Mouse (Mus musculus) megakaryocyte, embryonic 14.5 days (primary cell): ENCODE data around the gene Cyp4a31. TPM values are rescaled to one million over a fixed set of nuclear protein-coding genes. Genes with fewer than 3 reads are reported as not detected.
"Not testable (repeated sequence)": the region's sequence is repeated elsewhere in the genome, so short reads cannot be mapped to it uniquely, and the experiment has no call there.

Experiments used
- H3K27me3 ChIP-seq: replicated peaks from 2 replicates; pipeline ENCODE3; 2012; ENCODE audit warnings: inconsistent platforms
- H3K36me3 ChIP-seq: replicated peaks from 2 replicates; pipeline ENCODE3; 2012; ENCODE audit warnings: low read length, inconsistent platforms, mixed read lengths
- H3K4me1 ChIP-seq: 2 replicates; pipeline ENCODE4 v1.6.1; 2012; ENCODE audit warnings: inconsistent platforms
- H3K4me3 ChIP-seq: replicated peaks from 2 replicates; pipeline ENCODE3; 2012; ENCODE audit warnings: moderate library complexity, mild to moderate bottlenecking, inconsistent platforms
- H3K9me3 ChIP-seq: 2 replicates; pipeline ENCODE4 v1.6.1; 2012; ENCODE audit warnings: inconsistent platforms
- FLI1 ChIP-seq: IDR thresholded peaks from 2 replicates; pipeline ENCODE4 v1.6.1; 2012; ENCODE audit warnings: low read length, inconsistent platforms, mixed read lengths
- GATA1 ChIP-seq: IDR thresholded peaks from 3 replicates; pipeline ENCODE4 v1.6.1; 2012; ENCODE audit warnings: mixed read lengths, low read length, inconsistent platforms, borderline replicate concordance
- polyA plus RNA-seq: library from polyadenylated mRNA; stranded (reverse); fragments of >175 nt; gene quantifications from 2 replicates; pipeline ENCODE4 v1.2.3, GENCODE M21; 2012; ENCODE audit warnings: low replicate concordance; ENCODE audit not compliant: insufficient read depth

Gene Cyp4a31
- polyA plus RNA-seq: not detected in 2 replicates

DNA sequence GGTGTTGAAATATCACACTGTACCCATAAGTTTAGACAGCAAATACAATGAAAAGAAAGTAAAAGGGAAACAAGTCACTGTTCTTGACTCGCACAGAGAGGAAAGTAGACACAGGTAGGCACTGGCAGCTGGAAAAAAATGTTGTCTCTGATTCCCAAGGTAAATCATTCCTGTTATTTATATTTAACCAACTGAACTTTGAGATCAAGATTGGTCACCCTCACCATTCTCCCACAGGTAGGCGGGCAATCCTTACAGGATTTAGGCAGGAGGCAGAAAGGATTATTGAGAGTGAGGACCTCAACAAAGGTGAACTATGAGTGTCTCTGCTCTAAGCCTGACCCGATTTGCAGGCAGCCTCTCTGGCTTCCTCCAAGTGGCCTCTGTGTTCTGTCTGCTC lies at the start of gene Cyp4a31:
Gene Cyp4a31, plus strand, starts transcription at position 249 of the 400 bp plus-strand sequence.
- no peaks in the 10 kb centered on the region for H3K4me1 ChIP-seq
- no peaks in the 10 kb centered on the region for H3K9me3 ChIP-seq
- TF ChIP-seq FLI1 (no peak), GATA1 (no peak)
- no peaks in the 10 kb centered on the region for H3K27me3 ChIP-seq
- H3K4me3 ChIP-seq: no peak within 1 kb of the TSS
- H3K36me3 ChIP-seq: no peaks in the 10 kb centered on the region

DNA sequence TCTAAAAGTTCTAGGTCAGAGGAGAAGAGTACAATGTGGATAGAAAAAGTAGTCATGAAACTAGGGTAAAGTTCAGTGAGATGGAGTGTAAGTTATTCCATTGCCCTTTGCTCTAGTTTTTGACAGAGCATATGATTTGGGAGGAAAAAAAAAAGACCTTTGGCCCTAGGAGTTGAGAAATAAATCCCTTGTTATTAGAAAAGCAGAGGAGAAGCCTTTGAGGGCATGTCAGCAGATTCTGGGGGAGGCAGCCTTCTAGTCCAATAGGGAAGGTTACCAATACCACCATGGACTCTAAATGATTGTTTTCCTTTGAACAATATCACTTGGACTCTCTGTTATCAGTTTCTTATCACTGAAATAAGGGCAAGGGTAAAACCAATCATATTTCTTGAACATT lies 49.5 kb upstream of the Cyp4a31 start:
- H3K9me3 ChIP-seq, H3K4me1 ChIP-seq, H3K27me3 ChIP-seq, H3K4me3 ChIP-seq, H3K36me3 ChIP-seq: not testable (repeated sequence)

DNA sequence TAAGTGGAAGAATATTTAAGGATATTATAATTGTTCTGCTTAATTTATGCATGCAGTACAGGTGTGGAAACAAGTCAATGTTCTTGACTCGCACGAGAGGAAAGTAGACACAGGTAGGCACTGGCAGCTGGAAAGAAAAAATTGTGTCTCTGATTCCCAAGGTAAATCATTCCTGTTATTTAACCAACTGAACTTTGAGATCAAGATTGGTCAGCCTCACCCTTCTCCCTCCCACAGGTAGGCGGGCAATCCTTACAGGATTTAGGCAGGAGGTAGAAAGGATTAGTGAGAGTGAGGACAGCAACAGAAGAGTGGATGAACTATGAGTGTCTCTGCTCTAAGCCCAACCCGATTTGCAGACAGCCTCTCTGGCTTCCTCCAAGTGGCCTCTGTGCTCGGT lies 45.4 kb upstream of the Cyp4a31 start, which contains the start of gene Cyp4a10:
Gene Cyp4a10, plus strand, starts transcription at position 265 of the 400 bp plus-strand sequence.
- not testable (repeated sequence) for H3K4me3 ChIP-seq, H3K4me1 ChIP-seq, H3K9me3 ChIP-seq, H3K27me3 ChIP-seq, H3K36me3 ChIP-seq

- Histone ChIP-seq H3K4me1 (no peaks in the 10 kb centered on the region), H3K27me3 (no peaks in the 10 kb centered on the region), H3K9me3 (no peaks in the 10 kb centered on the region), H3K4me3 (no peak overlapping the region), H3K36me3 (no peaks in the 10 kb centered on the region)
- TF ChIP-seq FLI1: no peak
- no peak for TF ChIP-seq GATA1
Measured at GRCm38 (mm10) chr4:115519444-115519843, 44.0 kb upstream of the Cyp4a31 start.

- H3K27me3 ChIP-seq: no peaks in the 10 kb centered on the region
- TF ChIP-seq FLI1: no peak
- no peak for TF ChIP-seq GATA1
- H3K36me3 ChIP-seq: no peaks in the 10 kb centered on the region
- no peak overlapping the region for H3K4me3 ChIP-seq
- H3K9me3 ChIP-seq: no peaks in the 10 kb centered on the region
- no peaks in the 10 kb centered on the region for H3K4me1 ChIP-seq
Measured at GRCm38 (mm10) chr4:115521766-115522165, 41.7 kb upstream of the Cyp4a31 start.

- no peaks in the 10 kb centered on the region for H3K27me3 ChIP-seq
- H3K4me1 ChIP-seq: no peaks in the 10 kb centered on the region
- peaks cover 6% of the 10 kb centered on the region; the same call in 1 of the 2 replicates for H3K9me3 ChIP-seq
- no peaks in the 10 kb centered on the region for H3K36me3 ChIP-seq
- H3K4me3 ChIP-seq: no peak overlapping the region
- TF ChIP-seq FLI1: no peak
Measured at GRCm38 (mm10) chr4:115545101-115545500, 18.3 kb upstream of the Cyp4a31 start.

- H3K27me3 ChIP-seq: no peaks in the 10 kb centered on the region
- no peak overlapping the region for H3K4me3 ChIP-seq
- TF ChIP-seq FLI1: no peak
- TF ChIP-seq GATA1: no peak
- H3K9me3 ChIP-seq: peaks cover 6% of the 10 kb centered on the region; the same call in 1 of the 2 replicates
- no peaks in the 10 kb centered on the region for H3K36me3 ChIP-seq
- H3K4me1 ChIP-seq: no peaks in the 10 kb centered on the region
Measured at GRCm38 (mm10) chr4:115546141-115546828, 17.2 kb upstream of the Cyp4a31 start.

- no peaks in the 10 kb centered on the region for H3K36me3 ChIP-seq
- TF ChIP-seq FLI1 (no peak), GATA1 (no peak)
- no peaks in the 10 kb centered on the region for H3K9me3 ChIP-seq
- no peak overlapping the region for H3K4me3 ChIP-seq
- H3K4me1 ChIP-seq: no peaks in the 10 kb centered on the region
- no peaks in the 10 kb centered on the region for H3K27me3 ChIP-seq
Measured at GRCm38 (mm10) chr4:115552726-115553125, 10.7 kb upstream of the Cyp4a31 start.

GRCm38 (mm10) chr4:115555513-115555912 lies 7.9 kb upstream of the Cyp4a31 start:
- no peaks in the 10 kb centered on the region for H3K9me3 ChIP-seq
- no peaks in the 10 kb centered on the region for H3K4me1 ChIP-seq
- no peak overlapping the region for H3K4me3 ChIP-seq
- no peaks in the 10 kb centered on the region for H3K27me3 ChIP-seq
- H3K36me3 ChIP-seq: no peaks in the 10 kb centered on the region
- no peak for TF ChIP-seq FLI1
- TF ChIP-seq GATA1: no peak

GRCm38 (mm10) chr4:115557861-115558561 lies 5.4 kb upstream of the Cyp4a31 start:
- no peaks in the 10 kb centered on the region for H3K9me3 ChIP-seq
- no peak overlapping the region for H3K4me3 ChIP-seq
- no peak for TF ChIP-seq FLI1
- no peak for TF ChIP-seq GATA1
- H3K36me3 ChIP-seq: no peaks in the 10 kb centered on the region
- no peaks in the 10 kb centered on the region for H3K4me1 ChIP-seq
- no peaks in the 10 kb centered on the region for H3K27me3 ChIP-seq

- not testable (repeated sequence) for H3K9me3 ChIP-seq, H3K27me3 ChIP-seq, H3K4me3 ChIP-seq, H3K4me1 ChIP-seq, H3K36me3 ChIP-seq
Measured at GRCm38 (mm10) chr4:115561236-115561635, 2.2 kb upstream of the Cyp4a31 start.

DNA sequence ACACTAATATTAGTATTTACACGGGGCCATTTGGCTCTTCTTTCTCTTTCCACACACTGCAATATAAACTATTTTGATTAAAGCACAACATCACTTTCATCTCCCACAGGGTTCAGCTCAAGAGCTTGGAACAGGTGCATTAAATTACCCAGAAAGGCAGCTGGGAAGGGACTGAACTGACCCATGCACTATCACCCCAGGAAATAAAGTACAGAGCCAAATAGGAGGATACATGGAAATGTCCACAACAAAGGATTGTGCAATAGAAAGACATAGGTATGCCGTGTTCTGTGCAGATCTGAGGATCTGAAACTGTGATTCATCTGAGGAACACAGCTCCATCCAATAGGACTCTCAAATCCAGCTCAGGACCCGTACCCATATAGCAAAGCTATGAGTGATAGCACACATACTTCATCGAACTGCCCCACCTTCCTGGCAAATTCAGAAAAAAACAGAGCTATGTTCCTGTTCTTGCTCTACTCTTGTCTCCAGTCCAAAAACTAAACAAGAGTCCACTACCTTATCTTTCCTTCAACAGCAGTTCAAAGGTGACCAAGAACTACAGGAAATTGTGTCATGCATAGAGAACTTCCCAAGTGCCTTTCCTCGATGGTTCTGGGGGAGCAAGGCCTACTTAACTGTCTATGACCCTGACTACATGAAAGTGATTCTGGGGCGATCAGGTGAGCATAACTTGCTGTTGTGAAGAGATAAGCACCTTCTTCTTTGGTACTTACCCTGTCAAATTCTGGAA lies 1.2 kb downstream of the Cyp4a31 start:
- not testable (repeated sequence) for H3K36me3 ChIP-seq, H3K4me3 ChIP-seq, H3K27me3 ChIP-seq, H3K4me1 ChIP-seq, H3K9me3 ChIP-seq
